Mouse (Mus musculus) retina, embryonic 14.5 days (tissue): ENCODE measurements at regions not wholly inside any gene's neighbourhood (a gene's known extent, or its start where the extent isn't known, plus 50 kb on each side); places are given as distances from the start of the nearest gene placed in this dataset.
A peak's percentile ranks its signal among the peaks of the same experiment; 100 is the strongest.
"Not testable (repeated sequence)": the region's sequence is repeated elsewhere in the genome, so short reads cannot be mapped to it uniquely, and the experiment has no call there.

ENCODE experiments used
- DNase-seq: peaks from one replicate; pipeline ENCODE4 v3.0.0-alpha.2; 2015; ENCODE audit warnings: low spot score

- no peak for DNase-seq
Measured at GRCm38 (mm10) chr12:119527760-119528159, 213.7 kb downstream of the Macc1 start.

- not testable (repeated sequence) for DNase-seq
Measured at GRCm38 (mm10) chr12:119548376-119548775, 234.3 kb downstream of the Macc1 start.

- DNase-seq: peak; percentile 15
Measured at GRCm38 (mm10) chr12:119576690-119577089, 262.6 kb downstream of the Macc1 start.

GRCm38 (mm10) chr12:119577280-119577679 lies 263.2 kb downstream of the Macc1 start:
- no peak for DNase-seq

GRCm38 (mm10) chr12:119601361-119601760 lies 287.3 kb downstream of the Macc1 start:
- DNase-seq: no peak

GRCm38 (mm10) chr12:119624238-119624637 lies 310.2 kb downstream of the Macc1 start:
- no peak for DNase-seq

GRCm38 (mm10) chr12:119655366-119655765 lies 290.3 kb upstream of the Tmem196 start:
- no peak for DNase-seq
